Mouse (Mus musculus) liver, embryonic 12.5 days (tissue): ENCODE data around the gene Msi2. TPM values are rescaled to one million over a fixed set of nuclear protein-coding genes. Genes with fewer than 3 reads are reported as not detected.
A peak's percentile ranks its signal among the peaks of the same experiment; 100 is the strongest.

Source experiments
- ATAC-seq: fragments of 200-750 bp; cut with Nextera tagmentation; 2 replicates; pipeline ENCODE4 v1.8.0; 2017; ENCODE audit warnings: moderate number of reproducible peaks, mild to moderate bottlenecking, moderate library complexity
- H3K27ac ChIP-seq: fragments of 300-500 bp; sonication (generic); 2 replicates; pipeline ENCODE4 v1.5.1; 2016; ENCODE audit warnings: mild to moderate bottlenecking
- H3K27me3 ChIP-seq: fragments of 300-500 bp; sonication (generic); replicated peaks from 2 replicates; pipeline ENCODE4 v1.6.1; 2016; ENCODE audit warnings: mild to moderate bottlenecking, moderate library complexity
- H3K36me3 ChIP-seq: fragments of 300-500 bp; sonication (generic); 2 replicates; pipeline ENCODE4 v1.6.1; 2016; ENCODE audit warnings: mild to moderate bottlenecking, moderate library complexity
- H3K4me1 ChIP-seq: fragments of 300-500 bp; sonication (generic); 2 replicates; pipeline ENCODE4 v1.6.1; 2016
- H3K4me2 ChIP-seq: fragments of 300-500 bp; sonication (generic); 2 replicates; pipeline ENCODE4 v1.6.1; 2016; ENCODE audit warnings: mild to moderate bottlenecking, moderate library complexity
- H3K4me3 ChIP-seq: fragments of 300-500 bp; sonication (generic); 2 replicates; pipeline ENCODE4 v1.5.1; 2016; ENCODE audit warnings: mild to moderate bottlenecking, moderate library complexity
- H3K9ac ChIP-seq: fragments of 300-500 bp; sonication (generic); 2 replicates; pipeline ENCODE4 v1.6.1; 2016; ENCODE audit warnings: mild to moderate bottlenecking, moderate library complexity
- H3K9me3 ChIP-seq: fragments of 300-500 bp; sonication (generic); replicated peaks from 2 replicates; pipeline ENCODE4 v1.6.1; 2016; ENCODE audit warnings: mild to moderate bottlenecking, moderate library complexity
- WGBS: fragments of 180-500 bp; shearing (Covaris S2); methylation state at CpG from one replicate; pipeline ENCODE4 v1.1.7; 2016; ENCODE audit not compliant: insufficient replicate concordance; 5-methylcytosine and 5-hydroxymethylcytosine counted together
- polyA plus RNA-seq: library from polyadenylated mRNA; unstranded; fragments of >200 nt; fragmentation: Nextera tagmentation; extraction: Ambion mirVana; gene quantifications from 2 replicates; pipeline ENCODE4 v1.2.1, GENCODE M21; 2016

The Msi2 gene
- polyA plus RNA-seq, 1 experiment from 2014 or later = 5.2 TPM

GRCm38 (mm10) chr11:88720261-88721143 lies 2.2 kb upstream of the Msi2 start:
- Histone ChIP-seq H3K27me3 (no peaks in the 10 kb centered on the region), H3K36me3 (no peaks in the 10 kb centered on the region), H3K27ac (peak overlapping the region; percentile 36; the same call in 1 of the 2 replicates), H3K9me3 (no peaks in the 10 kb centered on the region), H3K9ac (no peak overlapping the region), H3K4me2 (peak overlapping the region; percentile 99), H3K4me1 (peaks cover 44% of the 10 kb centered on the region), H3K4me3 (no peak overlapping the region)
- ATAC-seq = peak; percentile 41
- 57% methylated on average over 13 of the region's 13 CpGs for WGBS

- peaks cover 53% of the 10 kb centered on the region for H3K4me1 ChIP-seq
- no peaks in the 10 kb centered on the region for H3K27me3 ChIP-seq
- peak overlapping the region; percentile 93; the same call in 1 of the 2 replicates for H3K27ac ChIP-seq
- peak overlapping the region; percentile 82; the same call in 1 of the 2 replicates for H3K4me3 ChIP-seq
- WGBS = 73% methylated on average over 3 of the region's 3 CpGs
- H3K9ac ChIP-seq = no peak overlapping the region
- H3K9me3 ChIP-seq = no peaks in the 10 kb centered on the region
- ATAC-seq = no peak
- H3K36me3 ChIP-seq = 0 out of 2 replicates have a peak, but pooled peaks cover 3% of the 10 kb centered on the region
- H3K4me2 ChIP-seq = peak overlapping the region; percentile 99
Measured at GRCm38 (mm10) chr11:88719601-88720000, 1.3 kb upstream of the Msi2 start.

GRCm38 (mm10) chr11:88718766-88719595 lies 668 bp upstream of the Msi2 start:
- WGBS = 4% methylated on average over 38 of the region's 38 CpGs
- peaks cover 55% of the 10 kb centered on the region for H3K4me1 ChIP-seq
- H3K9ac ChIP-seq = peak overlapping the region; percentile 95
- H3K9me3 ChIP-seq = no peaks in the 10 kb centered on the region
- H3K4me3 ChIP-seq = peak overlapping the region; percentile 82
- peak overlapping the region; percentile 93 for H3K27ac ChIP-seq
- H3K4me2 ChIP-seq = peak overlapping the region; percentile 99
- no peaks in the 10 kb centered on the region for H3K27me3 ChIP-seq
- ATAC-seq = peak; percentile 67
- 0 out of 2 replicates have a peak, but pooled peaks cover 5% of the 10 kb centered on the region for H3K36me3 ChIP-seq

- H3K4me1 ChIP-seq = peaks cover 55% of the 10 kb centered on the region
- WGBS = under 1% methylated on average over 33 of the region's 38 CpGs
- H3K4me2 ChIP-seq = peak overlapping the region; percentile 99
- peak overlapping the region; percentile 82 for H3K4me3 ChIP-seq
- H3K9me3 ChIP-seq = no peaks in the 10 kb centered on the region
- peak overlapping the region; percentile 95 for H3K9ac ChIP-seq
- ATAC-seq = peak; percentile 46
- peaks cover 9% of the 10 kb centered on the region for H3K36me3 ChIP-seq
- H3K27me3 ChIP-seq = no peaks in the 10 kb centered on the region
- H3K27ac ChIP-seq = peak overlapping the region; percentile 93
Measured at GRCm38 (mm10) chr11:88717644-88718049, 666 bp downstream of the Msi2 start.

GRCm38 (mm10) chr11:88717016-88717643 lies 1.2 kb downstream of the Msi2 start:
- H3K9ac ChIP-seq = peak overlapping the region; percentile 95
- H3K27me3 ChIP-seq = no peaks in the 10 kb centered on the region
- no peak for ATAC-seq
- under 1% methylated on average over 19 of the region's 19 CpGs for WGBS
- peak overlapping the region; percentile 82 for H3K4me3 ChIP-seq
- H3K27ac ChIP-seq = peak overlapping the region; percentile 93
- no peaks in the 10 kb centered on the region for H3K9me3 ChIP-seq
- H3K4me2 ChIP-seq = peak overlapping the region; percentile 99
- H3K4me1 ChIP-seq = peaks cover 55% of the 10 kb centered on the region
- peaks cover 14% of the 10 kb centered on the region for H3K36me3 ChIP-seq

GRCm38 (mm10) chr11:88716061-88716994 lies 2.0 kb downstream of the Msi2 start:
- peak overlapping the region; percentile 93 for H3K27ac ChIP-seq
- peak overlapping the region; percentile 82 for H3K4me3 ChIP-seq
- H3K27me3 ChIP-seq = no peaks in the 10 kb centered on the region
- peaks cover 49% of the 10 kb centered on the region for H3K4me1 ChIP-seq
- H3K36me3 ChIP-seq = peaks cover 22% of the 10 kb centered on the region
- no peaks in the 10 kb centered on the region for H3K9me3 ChIP-seq
- no peak for ATAC-seq
- 3% methylated on average over 23 of the region's 23 CpGs for WGBS
- peak overlapping the region; percentile 99 for H3K4me2 ChIP-seq
- H3K9ac ChIP-seq = peak overlapping the region; percentile 95

GRCm38 (mm10) chr11:88715299-88715698 lies 3.0 kb downstream of the Msi2 start:
- WGBS = 65% methylated on average over 7 of the region's 7 CpGs
- Histone ChIP-seq H3K27me3 (no peaks in the 10 kb centered on the region), H3K9ac (no peak overlapping the region), H3K36me3 (peaks cover 32% of the 10 kb centered on the region), H3K4me2 (peak overlapping the region; percentile 99), H3K9me3 (no peaks in the 10 kb centered on the region), H3K27ac (no peak overlapping the region), H3K4me3 (0 out of 2 replicates have a peak overlapping the region, but pooled peaks have one; percentile 4), H3K4me1 (peaks cover 39% of the 10 kb centered on the region)
- no peak for ATAC-seq

- Histone ChIP-seq H3K4me3 (no peak overlapping the region), H3K9ac (no peak overlapping the region), H3K4me1 (peaks cover 27% of the 10 kb centered on the region), H3K9me3 (no peaks in the 10 kb centered on the region), H3K27ac (no peak overlapping the region), H3K4me2 (no peak overlapping the region), H3K36me3 (peaks cover 44% of the 10 kb centered on the region), H3K27me3 (no peaks in the 10 kb centered on the region)
- no peak for ATAC-seq
- 85% methylated on average over 7 of the region's 7 CpGs for WGBS
Measured at GRCm38 (mm10) chr11:88714127-88714526, 4.2 kb downstream of the Msi2 start.

- Histone ChIP-seq H3K27ac (no peak overlapping the region), H3K4me2 (no peak overlapping the region), H3K9me3 (no peaks in the 10 kb centered on the region), H3K9ac (no peak overlapping the region), H3K27me3 (no peaks in the 10 kb centered on the region), H3K4me1 (peaks cover 23% of the 10 kb centered on the region), H3K4me3 (no peak overlapping the region), H3K36me3 (peaks cover 50% of the 10 kb centered on the region)
- 74% methylated on average over 9 of the region's 9 CpGs for WGBS
- ATAC-seq = no peak
Measured at GRCm38 (mm10) chr11:88713479-88713878, 4.8 kb downstream of the Msi2 start.

GRCm38 (mm10) chr11:88709876-88710614 lies 8.3 kb downstream of the Msi2 start:
- H3K27ac ChIP-seq = no peak overlapping the region
- H3K4me2 ChIP-seq = no peak overlapping the region
- peaks cover 73% of the 10 kb centered on the region for H3K36me3 ChIP-seq
- no peak overlapping the region for H3K4me3 ChIP-seq
- no peaks in the 10 kb centered on the region for H3K27me3 ChIP-seq
- H3K9me3 ChIP-seq = no peaks in the 10 kb centered on the region
- H3K9ac ChIP-seq = no peak overlapping the region
- WGBS = 83% methylated on average over 15 of the region's 15 CpGs
- ATAC-seq = no peak
- peaks cover 7% of the 10 kb centered on the region for H3K4me1 ChIP-seq
